Mouse (Mus musculus) neural tube, embryonic 13.5 days (tissue): Measurements from ENCODE around the gene Tprg. TPM values are rescaled to one million over a fixed set of nuclear protein-coding genes. Genes with fewer than 3 reads are reported as not detected.

Experiments
- ATAC-seq: fragments of 200-750 bp; cut with Nextera tagmentation; 2 replicates; pipeline ENCODE4 v1.8.0; 2017; ENCODE audit warnings: low read depth, mild to moderate bottlenecking, moderate TSS enrichment, moderate library complexity
- H3K27ac ChIP-seq: fragments of 300-500 bp; sonication (generic); replicated peaks from 2 replicates; pipeline ENCODE4 v1.5.1; 2015; ENCODE audit warnings: moderate library complexity, mild to moderate bottlenecking, inconsistent platforms
- H3K27me3 ChIP-seq: fragments of 300-500 bp; sonication (generic); 2 replicates; pipeline ENCODE4 v1.6.1; 2015; ENCODE audit warnings: mild to moderate bottlenecking, inconsistent platforms
- H3K36me3 ChIP-seq: fragments of 300-500 bp; sonication (generic); 2 replicates; pipeline ENCODE4 v1.6.1; 2015; ENCODE audit warnings: mild to moderate bottlenecking, inconsistent platforms
- H3K4me1 ChIP-seq: fragments of 300-500 bp; sonication (generic); replicated peaks from 2 replicates; pipeline ENCODE4 v1.6.1; 2015; ENCODE audit warnings: inconsistent platforms
- H3K4me2 ChIP-seq: fragments of 300-500 bp; sonication (generic); 2 replicates; pipeline ENCODE4 v1.6.1; 2015; ENCODE audit warnings: inconsistent platforms, mild to moderate bottlenecking, moderate library complexity
- H3K4me3 ChIP-seq: fragments of 300-500 bp; sonication (generic); 2 replicates; pipeline ENCODE4 v1.5.1; 2015; ENCODE audit warnings: mild to moderate bottlenecking, inconsistent platforms
- H3K9ac ChIP-seq: fragments of 300-500 bp; sonication (generic); 2 replicates; pipeline ENCODE4 v1.6.1; 2015; ENCODE audit warnings: moderate library complexity, mild to moderate bottlenecking, inconsistent platforms
- H3K9me3 ChIP-seq: fragments of 300-500 bp; sonication (generic); 2 replicates; pipeline ENCODE4 v1.6.1; 2016; ENCODE audit warnings: inconsistent platforms
- WGBS: fragments of 180-500 bp; shearing (Covaris S2); methylation state at CpG from one replicate; pipeline ENCODE4 v1.1.7; 2015; 5-methylcytosine and 5-hydroxymethylcytosine counted together
- polyA plus RNA-seq: library from polyadenylated mRNA; unstranded; fragments of >200 nt; fragmentation: Nextera tagmentation; extraction: Ambion mirVana; gene quantifications from 2 replicates; pipeline ENCODE4 v1.2.1, GENCODE M21; 2015

Gene Tprg
- polyA plus RNA-seq, 1 experiment from 2014 or later, result not detected

DNA sequence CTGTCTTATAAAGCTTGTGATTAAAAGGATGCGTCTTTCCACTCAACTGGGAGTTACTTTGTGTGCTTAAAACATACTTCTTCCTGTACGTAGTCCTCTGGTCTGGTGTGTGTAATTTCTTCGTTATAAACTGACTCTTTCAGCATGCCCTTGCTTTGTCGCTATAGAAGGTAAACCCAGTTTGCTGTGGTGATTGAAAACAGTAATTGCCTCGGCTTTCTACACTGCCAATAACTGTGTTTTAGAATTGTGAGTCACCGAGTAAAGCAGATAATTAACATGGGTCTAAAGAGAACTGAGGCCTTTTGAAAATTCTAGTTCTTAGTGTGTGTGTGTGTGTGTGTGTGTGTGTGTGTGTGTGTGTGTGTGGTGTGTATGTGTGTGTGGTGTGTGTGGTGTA, 121.4 kb downstream of the Tprg start:
- H3K36me3 ChIP-seq, result no peaks in the 10 kb centered on the region
- ATAC-seq, result no peak; the same call in 1 of the 2 replicates
- 74% methylated on average over 6 of the region's 6 CpGs for WGBS

DNA sequence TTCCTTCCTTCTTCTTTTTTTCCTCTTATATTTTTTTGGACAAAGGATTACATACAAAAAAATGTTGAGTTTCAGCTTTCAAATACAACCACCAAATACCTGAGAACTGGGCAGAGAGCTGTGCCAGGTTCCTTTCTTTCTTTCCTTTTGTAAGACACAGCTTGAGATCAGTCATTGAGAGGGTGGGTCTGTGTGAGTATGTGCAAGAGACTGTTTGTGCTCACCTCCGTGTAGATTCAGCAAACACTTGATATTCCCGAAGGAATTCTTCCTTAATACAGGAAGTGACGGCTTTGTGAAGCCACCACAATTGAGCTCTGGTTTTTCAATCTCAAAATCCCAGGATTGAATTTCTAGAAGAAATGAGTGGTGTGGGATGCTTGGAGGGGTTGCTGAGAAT, 124.7 kb downstream of the Tprg start:
- Histone ChIP-seq H3K4me1 (peaks cover 15% of the 10 kb centered on the region), H3K4me2 (no peak overlapping the region), H3K9ac (no peak overlapping the region), H3K27ac (no peak overlapping the region), H3K36me3 (no peaks in the 10 kb centered on the region), H3K9me3 (no peaks in the 10 kb centered on the region), H3K4me3 (no peak overlapping the region), H3K27me3 (no peaks in the 10 kb centered on the region)
- no peak for ATAC-seq
- 74% methylated on average over 3 of the region's 3 CpGs for WGBS

More for the DNA sequence above, 121.4 kb downstream of the Tprg start:
- Histone ChIP-seq H3K9ac (no peak overlapping the region), H3K27me3 (no peaks in the 10 kb centered on the region), H3K4me1 (peaks cover 15% of the 10 kb centered on the region), H3K27ac (peak overlapping the region; percentile 67; the same call in 1 of the 2 replicates), H3K9me3 (no peaks in the 10 kb centered on the region), H3K4me3 (no peak overlapping the region), H3K4me2 (no peak overlapping the region)

DNA sequence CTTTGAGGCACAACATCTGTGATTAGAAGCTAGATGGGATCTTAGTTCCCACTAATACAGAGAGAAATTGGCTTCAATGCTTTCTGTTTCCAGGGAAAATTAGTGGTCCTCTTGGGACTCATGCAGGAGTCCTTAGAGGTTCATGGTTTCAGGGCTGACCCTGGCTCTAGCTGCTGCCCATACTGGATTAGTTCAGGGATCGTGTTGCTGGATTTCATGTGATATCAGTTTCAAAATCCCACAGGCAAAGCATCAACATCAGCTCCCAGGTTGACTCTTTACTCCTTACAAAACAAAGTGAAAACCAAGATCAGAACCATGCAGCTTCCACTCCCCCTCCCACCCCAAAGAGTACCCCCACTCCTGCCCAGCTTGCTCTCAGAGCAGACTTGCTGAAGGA, 127.3 kb downstream of the Tprg start:
- Histone ChIP-seq H3K9ac (no peak overlapping the region), H3K4me1 (no peaks in the 10 kb centered on the region), H3K4me2 (no peak overlapping the region), H3K4me3 (no peak overlapping the region), H3K36me3 (no peaks in the 10 kb centered on the region), H3K27me3 (no peaks in the 10 kb centered on the region), H3K27ac (no peak overlapping the region), H3K9me3 (no peaks in the 10 kb centered on the region)
- no peak for ATAC-seq
- 59% methylated on average over 1 of the region's 1 CpGs for WGBS

DNA sequence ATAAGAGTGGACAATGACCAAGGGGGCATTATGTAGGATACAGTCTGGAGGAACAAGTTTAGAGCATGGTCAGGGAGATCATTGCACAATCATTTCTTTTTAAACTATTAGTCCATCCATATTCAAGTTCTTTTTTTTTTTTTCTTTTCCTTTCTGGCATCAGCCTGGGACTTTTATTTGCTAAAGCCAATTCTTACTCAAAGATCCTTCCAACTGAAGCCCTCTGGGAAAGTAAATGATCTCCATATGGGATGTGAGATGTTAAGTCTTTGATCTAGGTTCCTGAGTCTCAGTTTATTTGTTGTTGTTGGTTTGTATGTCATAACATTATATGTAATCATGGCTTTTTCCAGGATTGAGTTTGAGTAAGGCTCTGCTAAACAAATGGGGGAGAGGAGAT, 128.6 kb downstream of the Tprg start:
- Histone ChIP-seq H3K36me3 (no peaks in the 10 kb centered on the region), H3K4me2 (no peak overlapping the region), H3K27me3 (no peaks in the 10 kb centered on the region), H3K9ac (no peak overlapping the region), H3K4me1 (no peaks in the 10 kb centered on the region), H3K27ac (no peak overlapping the region), H3K4me3 (no peak overlapping the region), H3K9me3 (no peaks in the 10 kb centered on the region)
- no peak for ATAC-seq

DNA sequence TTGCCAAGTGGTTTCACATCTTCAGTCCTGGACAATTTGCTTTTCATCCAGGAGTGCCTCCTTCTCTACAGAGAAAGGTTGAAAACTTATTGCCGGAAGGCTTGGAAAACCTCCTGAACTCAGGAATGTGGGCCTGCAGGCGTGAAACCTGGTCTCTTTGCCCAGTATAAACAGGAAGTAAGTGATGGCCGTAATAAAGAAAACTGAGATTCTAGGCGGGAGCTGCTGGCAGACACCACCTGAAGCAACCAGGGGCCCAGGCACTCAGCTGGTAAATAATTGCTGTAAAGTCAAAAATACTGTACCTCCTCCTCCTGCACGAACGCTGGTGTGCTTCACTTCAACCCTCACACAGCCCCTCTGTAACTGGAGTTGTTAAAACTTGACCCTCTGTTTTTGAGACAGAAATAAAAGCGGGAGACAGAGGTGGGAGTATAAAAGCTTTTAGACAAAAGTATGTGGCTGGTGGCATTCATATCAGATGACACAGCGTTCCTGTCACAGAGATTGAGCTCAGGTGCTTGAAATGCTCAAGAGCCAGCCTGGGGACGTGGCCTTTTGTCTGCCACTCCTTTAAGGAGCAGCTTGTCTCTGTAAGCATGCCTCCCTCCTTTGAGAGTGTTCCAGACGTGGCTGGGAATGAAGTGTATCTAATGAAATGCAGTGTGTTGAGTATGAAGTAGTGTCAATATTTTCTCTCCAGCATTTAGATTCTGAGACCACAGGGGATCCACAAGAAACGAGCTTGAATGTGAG, 131.4 kb downstream of the Tprg start:
- H3K27ac ChIP-seq, result no peak overlapping the region
- 59% methylated on average over 11 of the region's 11 CpGs for WGBS
- H3K36me3 ChIP-seq, result no peaks in the 10 kb centered on the region
- H3K27me3 ChIP-seq, result no peaks in the 10 kb centered on the region
- H3K4me2 ChIP-seq, result no peak overlapping the region
- no peak for ATAC-seq
- H3K9me3 ChIP-seq, result no peaks in the 10 kb centered on the region
- H3K9ac ChIP-seq, result no peak overlapping the region
- H3K4me1 ChIP-seq, result no peaks in the 10 kb centered on the region
- H3K4me3 ChIP-seq, result no peak overlapping the region

DNA sequence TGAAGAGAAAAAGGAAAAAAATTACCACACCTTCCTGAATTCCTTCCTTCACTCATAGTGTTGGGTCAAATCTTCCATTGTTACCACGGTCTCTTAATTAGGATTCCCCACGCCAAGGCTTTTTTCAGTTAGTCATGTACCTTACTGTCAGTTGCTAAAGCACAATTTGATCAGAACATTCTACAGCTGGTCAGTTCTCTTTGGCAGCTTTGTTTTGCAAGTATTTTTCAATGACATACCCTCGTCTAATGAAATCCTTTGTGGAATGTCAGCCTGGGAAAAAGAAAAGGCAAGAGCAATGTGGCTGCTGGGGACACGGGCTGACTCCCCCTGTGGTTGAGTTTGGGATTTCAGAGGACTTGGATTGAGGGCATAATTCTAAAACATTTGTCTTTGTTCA, 136.4 kb downstream of the Tprg start:
- WGBS, result 75% methylated on average over 4 of the region's 4 CpGs

DNA sequence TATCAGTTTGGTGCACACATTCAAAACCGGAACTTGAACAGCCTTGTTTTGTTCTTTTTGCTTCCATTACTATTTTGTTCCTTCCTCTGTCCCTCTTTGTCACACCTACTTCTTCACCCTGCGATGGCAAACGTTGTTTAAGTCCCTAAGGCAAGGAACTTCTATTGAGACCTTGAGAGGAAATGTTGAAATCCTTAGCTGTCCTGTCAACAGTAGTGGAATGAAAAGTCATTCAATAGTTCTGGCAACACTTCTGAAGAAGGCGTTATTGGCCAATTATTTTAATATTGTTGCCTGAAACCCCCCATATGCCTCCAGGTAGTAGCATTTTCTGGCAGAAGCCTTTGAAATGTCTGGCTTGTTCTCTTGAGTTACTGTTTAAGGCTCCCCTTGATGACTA, 137.4 kb downstream of the Tprg start:
- ATAC-seq, result no peak
- no peak overlapping the region for H3K4me2 ChIP-seq
- H3K9me3 ChIP-seq, result no peaks in the 10 kb centered on the region
- no peaks in the 10 kb centered on the region for H3K27me3 ChIP-seq
- 92% methylated on average over 4 of the region's 4 CpGs for WGBS
- H3K27ac ChIP-seq, result no peak overlapping the region
- no peak overlapping the region for H3K9ac ChIP-seq
- no peaks in the 10 kb centered on the region; the same call in 1 of the 2 replicates for H3K4me1 ChIP-seq
- H3K36me3 ChIP-seq, result no peaks in the 10 kb centered on the region
- no peak overlapping the region for H3K4me3 ChIP-seq

More for the DNA sequence above, 136.4 kb downstream of the Tprg start:
- Histone ChIP-seq H3K36me3 (no peaks in the 10 kb centered on the region), H3K9me3 (no peaks in the 10 kb centered on the region), H3K9ac (no peak overlapping the region), H3K4me1 (no peaks in the 10 kb centered on the region; the same call in 1 of the 2 replicates), H3K4me2 (no peak overlapping the region), H3K27ac (no peak overlapping the region), H3K4me3 (no peak overlapping the region), H3K27me3 (no peaks in the 10 kb centered on the region)
- no peak for ATAC-seq

DNA sequence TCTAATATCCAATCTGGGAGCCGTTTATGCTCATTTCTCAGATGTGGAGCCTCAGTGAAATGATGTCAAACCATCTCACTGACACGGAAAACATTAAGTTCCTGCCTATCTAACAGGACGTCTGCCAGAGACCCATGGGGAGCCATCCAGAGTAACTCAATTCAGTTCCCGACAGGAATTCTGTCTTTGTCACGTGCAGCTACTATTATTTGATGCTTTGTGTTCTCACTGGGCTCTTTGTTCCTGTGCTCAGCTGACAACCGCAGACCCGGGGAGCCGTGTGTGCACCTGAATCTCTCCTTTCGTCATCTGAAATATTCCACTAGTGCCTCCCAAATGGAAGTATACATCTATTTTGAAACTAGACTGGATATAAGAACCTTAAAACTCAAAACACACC, 138.3 kb downstream of the Tprg start:
- Histone ChIP-seq H3K36me3 (no peaks in the 10 kb centered on the region), H3K27me3 (no peaks in the 10 kb centered on the region), H3K4me1 (no peaks in the 10 kb centered on the region; the same call in 1 of the 2 replicates), H3K9ac (no peak overlapping the region), H3K4me3 (no peak overlapping the region), H3K4me2 (no peak overlapping the region), H3K27ac (peak overlapping the region; percentile 29; the same call in 1 of the 2 replicates), H3K9me3 (no peaks in the 10 kb centered on the region)
- no peak for ATAC-seq
- 48% methylated on average over 9 of the region's 9 CpGs for WGBS

DNA sequence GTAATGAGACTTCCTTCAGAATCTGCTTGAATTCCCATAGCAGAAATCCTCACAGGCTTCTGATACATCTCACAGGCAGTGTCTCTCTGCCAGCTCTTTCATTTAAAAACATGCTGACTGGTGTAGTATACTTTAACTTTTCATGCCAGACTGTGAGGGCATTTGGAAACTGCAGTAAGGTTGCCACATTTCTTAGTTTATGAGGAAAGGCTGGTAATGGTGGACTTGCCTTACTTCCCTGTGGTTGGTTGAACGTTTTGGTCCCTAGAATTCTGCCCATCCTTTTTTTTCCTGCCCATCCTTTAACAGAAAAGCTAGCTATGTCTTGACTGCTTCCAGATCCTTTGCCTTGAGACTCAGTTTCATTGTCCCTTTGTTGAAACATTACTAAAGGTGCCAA, 138.8 kb downstream of the Tprg start:
- Histone ChIP-seq H3K4me3 (no peak overlapping the region), H3K27me3 (no peaks in the 10 kb centered on the region), H3K36me3 (no peaks in the 10 kb centered on the region), H3K9me3 (no peaks in the 10 kb centered on the region), H3K27ac (peak overlapping the region; percentile 29; the same call in 1 of the 2 replicates), H3K4me1 (no peaks in the 10 kb centered on the region; the same call in 1 of the 2 replicates), H3K4me2 (no peak overlapping the region), H3K9ac (no peak overlapping the region)
- ATAC-seq, result no peak
- WGBS, result 65% methylated on average over 1 of the region's 1 CpGs

DNA sequence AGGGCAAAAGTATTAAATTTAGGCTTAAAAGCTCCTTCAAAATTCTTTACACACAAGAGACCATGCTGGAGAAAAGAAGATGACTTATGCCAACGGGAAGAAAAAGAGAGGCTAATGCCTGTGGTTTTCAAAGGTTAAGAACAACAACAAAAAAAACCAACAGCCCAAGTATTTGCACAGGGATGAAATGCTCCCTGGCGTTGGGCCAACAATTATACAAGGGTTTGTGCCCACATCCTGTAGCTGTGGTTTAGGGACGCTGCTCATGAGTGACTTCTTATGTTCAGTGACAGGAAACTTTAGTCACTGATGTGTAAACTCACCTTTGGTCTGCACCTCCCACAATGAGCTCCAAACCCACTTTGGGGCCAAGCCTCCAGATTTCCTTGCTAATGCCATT, 139.6 kb downstream of the Tprg start:
- Histone ChIP-seq H3K27me3 (no peaks in the 10 kb centered on the region), H3K9me3 (no peaks in the 10 kb centered on the region), H3K27ac (no peak overlapping the region), H3K4me1 (no peaks in the 10 kb centered on the region; the same call in 1 of the 2 replicates), H3K36me3 (no peaks in the 10 kb centered on the region), H3K4me2 (no peak overlapping the region), H3K4me3 (no peak overlapping the region), H3K9ac (no peak overlapping the region)
- 61% methylated on average over 3 of the region's 3 CpGs for WGBS
- ATAC-seq, result no peak

DNA sequence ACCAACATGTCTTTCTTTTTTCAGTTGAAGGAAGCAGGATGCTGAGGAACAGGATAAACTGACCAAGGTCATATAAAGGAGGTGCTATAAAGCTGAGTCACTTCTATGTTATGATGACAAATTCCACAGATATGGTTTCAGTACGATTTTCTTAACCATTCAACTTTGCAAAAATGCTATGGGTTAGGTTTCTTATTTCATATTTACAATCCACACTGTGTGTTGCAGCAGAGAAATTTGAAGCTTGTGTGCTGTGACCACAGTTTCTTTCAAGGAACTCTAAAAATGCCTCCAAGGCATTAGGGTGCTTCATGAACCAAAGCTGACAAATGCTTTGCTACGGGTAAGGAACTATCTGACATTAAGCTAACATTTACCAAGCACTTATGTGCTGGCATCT, 153.4 kb downstream of the Tprg start:
- ATAC-seq, result no peak
- Histone ChIP-seq H3K9me3 (no peaks in the 10 kb centered on the region), H3K36me3 (no peaks in the 10 kb centered on the region), H3K9ac (no peak overlapping the region), H3K27ac (no peak overlapping the region), H3K4me1 (no peaks in the 10 kb centered on the region), H3K4me3 (no peak overlapping the region), H3K27me3 (no peaks in the 10 kb centered on the region), H3K4me2 (no peak overlapping the region)
- 73% methylated on average over 2 of the region's 2 CpGs for WGBS

DNA sequence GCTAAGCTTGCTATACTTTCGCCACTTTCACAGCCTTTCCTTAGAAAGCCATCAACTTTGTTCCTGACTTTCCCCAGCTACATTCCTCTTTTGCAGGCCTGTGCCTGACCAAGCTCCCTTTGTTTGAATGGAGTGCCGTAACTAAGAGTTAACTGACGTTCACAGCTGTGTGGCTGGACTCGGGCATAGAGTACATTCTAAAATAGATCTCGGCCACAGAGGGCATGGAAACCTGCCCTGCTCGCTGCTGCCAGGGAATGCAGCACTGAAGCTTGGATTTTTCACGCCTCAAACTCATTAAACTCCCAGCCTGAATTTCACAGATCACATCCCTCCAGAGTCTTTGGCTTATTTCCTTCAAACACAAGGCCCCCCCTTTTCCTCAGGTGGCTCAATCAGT, 159.0 kb downstream of the Tprg start:
- H3K27ac ChIP-seq, result no peak overlapping the region
- WGBS, result 51% methylated on average over 7 of the region's 7 CpGs
- no peak overlapping the region for H3K4me3 ChIP-seq
- no peaks in the 10 kb centered on the region for H3K9me3 ChIP-seq
- H3K4me1 ChIP-seq, result peaks cover 11% of the 10 kb centered on the region; the same call in 1 of the 2 replicates
- peak; percentile 38; the same call in 1 of the 2 replicates for ATAC-seq
- H3K9ac ChIP-seq, result no peak overlapping the region
- no peaks in the 10 kb centered on the region for H3K27me3 ChIP-seq
- H3K36me3 ChIP-seq, result no peaks in the 10 kb centered on the region
- H3K4me2 ChIP-seq, result no peak overlapping the region

DNA sequence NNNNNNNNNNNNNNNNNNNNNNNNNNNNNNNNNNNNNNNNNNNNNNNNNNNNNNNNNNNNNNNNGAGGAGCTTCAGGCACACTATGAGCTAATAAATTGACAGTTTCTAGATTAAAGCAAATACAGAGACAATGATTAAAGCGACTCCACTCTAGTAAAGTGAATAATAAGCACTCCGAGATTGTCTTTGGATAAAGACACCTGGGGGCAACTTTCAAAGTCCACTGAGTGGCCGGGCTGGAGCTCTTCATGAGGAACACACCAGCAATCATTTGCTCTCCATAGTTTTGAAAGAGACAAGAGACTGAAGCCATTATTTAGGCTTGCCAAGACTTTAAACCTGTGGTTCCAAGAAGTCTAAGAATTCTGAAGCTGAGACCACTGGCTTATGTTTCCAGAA, 164.9 kb downstream of the Tprg start:
- no peaks in the 10 kb centered on the region for H3K9me3 ChIP-seq
- no peaks in the 10 kb centered on the region for H3K27me3 ChIP-seq
- no peak overlapping the region for H3K27ac ChIP-seq
- H3K36me3 ChIP-seq, result no peaks in the 10 kb centered on the region
- no peak overlapping the region for H3K4me2 ChIP-seq
- peaks cover 7% of the 10 kb centered on the region; the same call in 1 of the 2 replicates for H3K4me1 ChIP-seq
- no peak overlapping the region for H3K9ac ChIP-seq
- no peak for ATAC-seq
- H3K4me3 ChIP-seq, result no peak overlapping the region
- WGBS, result 82% methylated on average over 3 of the region's 3 CpGs
